Mouse (Mus musculus) duodenum, adult 2 months (tissue): ENCODE results near the gene Ddx47. TPM values are rescaled to one million over a fixed set of nuclear protein-coding genes. Genes with fewer than 3 reads are reported as not detected.

Source experiments
- polyA plus RNA-seq: library from polyadenylated mRNA; depleted of rRNA; stranded (reverse); fragments of >200 nt; gene quantifications from 2 replicates; pipeline ENCODE4 v1.2.3, GENCODE M21; 2012; ENCODE audit warnings: low replicate concordance; rRNA removed

The Ddx47 gene
- polyA plus RNA-seq, result 14.3 and 16.9 TPM in 2 replicates

GRCm38 (mm10) chr6:135011048-135011733 is at the start of gene Ddx47:
Ddx47 (plus strand) TSS chr6:135011612.

GRCm38 (mm10) chr6:134981231-134982062 is 30.0 kb upstream of the Ddx47 start, which contains the start of gene Apold1:
Apold1 (plus strand) TSS chr6:134981718.

GRCm38 (mm10) chr6:135065236-135065957 is 54.0 kb downstream of the Ddx47 start, which contains the start of gene Gprc5a:
Gprc5a (plus strand) TSS chr6:135065651.

Other genes starting within 250 kb of the Ddx47 start
- gene Dusp16, start 219.0 kb upstream of the Ddx47 start, polyA plus RNA-seq, result 21.3 and 24.7 TPM in 2 replicates
- 2.5 and 3.2 TPM in 2 replicates for gene Crebl2, start 181.5 kb upstream of the Ddx47 start, polyA plus RNA-seq
- gene Gpr19, start 113.0 kb upstream of the Ddx47 start, polyA plus RNA-seq, result 6.0 and 7.1 TPM in 2 replicates
- 14.5 and 16.3 TPM in 2 replicates for gene Cdkn1b, start 91.2 kb upstream of the Ddx47 start, polyA plus RNA-seq
- gene Apold1, start 29.9 kb upstream of the Ddx47 start, polyA plus RNA-seq, result 0.34 and 0.62 TPM in 2 replicates
- gene Gprc5a, start 54.0 kb downstream of the Ddx47 start, polyA plus RNA-seq, result 7.7 and 34.6 TPM in 2 replicates
- gene Gprc5d, start 106.7 kb downstream of the Ddx47 start, polyA plus RNA-seq, result 0.18 TPM in 1 of 2 replicates, not detected in the other
- gene Fam234b, start 186.4 kb downstream of the Ddx47 start, polyA plus RNA-seq, result 23.8 and 28.2 TPM in 2 replicates
- gene Hebp1, start 186.4 kb downstream of the Ddx47 start, polyA plus RNA-seq, result 2.8 and 4.6 TPM in 2 replicates
- gene Gsg1, start 242.7 kb downstream of the Ddx47 start, polyA plus RNA-seq, result 0.96 and 1.9 TPM in 2 replicates